Mouse (Mus musculus): ENCODE data around the gene Tmem191c. TPM values are rescaled to one million over a fixed set of nuclear protein-coding genes. Genes with fewer than 3 reads are reported as not detected.

The Tmem191c gene
- polyA plus RNA-seq, 1 experiment from 2014 or later, result 2.2 TPM

GRCm38 (mm10) chr16:17280471-17280870 lies 4.6 kb downstream of the Tmem191c start:
- Histone ChIP-seq H3K36me3 (ENCODE audit: inconsistent target) (peaks cover 57% of the 10 kb centered on the region), H3K4me3 (ENCODE audit: inconsistent target) (no peak overlapping the region), H3K79me2 (ENCODE audit: inconsistent target) (no peaks in the 10 kb centered on the region), H3K27ac (no peak overlapping the region)
- WGBS (ENCODE audit: missing documents), result 92% methylated on average over 11 of the region's 11 CpGs

DNA sequence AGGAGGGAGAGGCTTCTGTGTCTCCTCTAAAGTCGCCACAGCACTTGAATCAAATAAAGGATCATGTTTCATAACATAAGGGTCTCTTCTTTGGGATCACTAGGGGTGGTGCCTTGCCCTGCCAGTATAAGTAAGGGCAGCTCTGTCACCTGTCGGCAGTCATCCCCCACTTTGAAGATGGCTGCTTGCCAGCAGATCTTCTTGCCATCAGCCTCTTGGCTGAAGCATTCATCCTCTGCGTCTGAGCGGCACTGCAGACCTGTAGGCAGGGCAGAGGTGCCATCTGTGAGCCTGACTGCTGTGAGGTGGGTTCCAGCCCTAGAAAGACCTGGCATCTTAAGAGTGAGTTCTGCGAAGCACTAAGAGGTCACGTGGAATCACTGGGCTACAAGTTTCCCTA lies 7.3 kb downstream of the Tmem191c start:
- Histone ChIP-seq H3K36me3 (ENCODE audit: inconsistent target) (peaks cover 64% of the 10 kb centered on the region), H3K79me2 (ENCODE audit: inconsistent target) (no peaks in the 10 kb centered on the region), H3K4me3 (ENCODE audit: inconsistent target) (no peak overlapping the region), H3K27ac (no peak overlapping the region)
- 89% methylated on average over 5 of the region's 6 CpGs for WGBS (ENCODE audit: missing documents)

DNA sequence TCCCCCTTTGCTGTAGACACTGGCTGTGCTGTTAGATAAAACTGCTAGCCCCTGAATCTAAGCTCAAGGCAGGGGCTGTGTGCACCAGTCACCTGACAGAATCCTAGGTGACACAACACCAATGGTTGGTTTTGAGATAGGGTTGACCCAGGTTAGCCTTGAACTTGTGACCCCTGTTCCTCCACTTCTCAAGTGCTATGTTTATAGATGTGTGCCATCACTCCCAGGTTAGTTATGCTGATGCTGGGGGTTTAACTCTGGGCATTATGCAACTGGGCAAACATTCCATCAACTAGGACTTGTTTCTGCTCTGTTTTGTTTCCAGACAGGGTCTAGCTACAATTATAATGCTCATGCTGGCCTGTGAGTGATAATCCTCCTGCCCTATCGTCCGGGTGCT lies 11.2 kb downstream of the Tmem191c start:
- Histone ChIP-seq H3K27ac (no peak overlapping the region), H3K79me2 (ENCODE audit: inconsistent target) (no peaks in the 10 kb centered on the region), H3K4me3 (ENCODE audit: inconsistent target) (no peak overlapping the region), H3K36me3 (ENCODE audit: inconsistent target) (peaks cover 57% of the 10 kb centered on the region)
- WGBS (ENCODE audit: missing documents), result 88% methylated on average over 2 of the region's 2 CpGs

DNA sequence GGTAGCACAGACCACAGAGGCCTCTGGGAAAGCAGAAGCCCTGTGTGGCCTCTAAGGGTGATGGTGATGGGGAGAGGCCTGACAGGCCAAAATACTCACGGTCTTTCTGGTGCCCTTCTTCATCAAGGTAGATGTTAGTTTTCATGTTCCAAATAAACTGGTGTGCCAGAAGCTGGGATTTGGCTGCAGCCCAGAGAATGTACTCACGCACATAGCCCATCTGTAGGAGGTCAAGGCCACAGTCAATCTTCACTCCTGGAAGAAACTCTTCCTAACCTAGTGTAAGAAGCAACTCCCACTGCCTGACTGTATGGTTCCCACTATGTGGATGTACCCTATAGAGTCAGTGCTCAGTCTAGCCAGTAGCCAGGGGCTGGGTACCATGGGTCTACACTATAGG lies 15.1 kb downstream of the Tmem191c start:
- WGBS (ENCODE audit: missing documents), result 92% methylated on average over 2 of the region's 2 CpGs
- Histone ChIP-seq H3K4me3 (ENCODE audit: inconsistent target) (no peak overlapping the region), H3K36me3 (ENCODE audit: inconsistent target) (peaks cover 42% of the 10 kb centered on the region), H3K79me2 (ENCODE audit: inconsistent target) (no peaks in the 10 kb centered on the region), H3K27ac (no peak overlapping the region)

GRCm38 (mm10) chr16:17292751-17293150 lies 16.9 kb downstream of the Tmem191c start:
- peaks cover 58% of the 10 kb centered on the region for H3K36me3 ChIP-seq (ENCODE audit: inconsistent target)
- no peak overlapping the region for H3K27ac ChIP-seq
- no peak overlapping the region for H3K4me3 ChIP-seq (ENCODE audit: inconsistent target)
- no peaks in the 10 kb centered on the region for H3K79me2 ChIP-seq (ENCODE audit: inconsistent target)
- 5% methylated on average over 2 of the region's 2 CpGs for WGBS (ENCODE audit: missing documents)

GRCm38 (mm10) chr16:17300818-17301217 lies 24.9 kb downstream of the Tmem191c start:
- 87% methylated on average over 3 of the region's 3 CpGs for WGBS (ENCODE audit: missing documents)
- Histone ChIP-seq H3K4me3 (ENCODE audit: inconsistent target) (no peak overlapping the region), H3K36me3 (ENCODE audit: inconsistent target) (peaks cover 87% of the 10 kb centered on the region), H3K79me2 (ENCODE audit: inconsistent target) (no peaks in the 10 kb centered on the region), H3K27ac (no peak overlapping the region)

- Histone ChIP-seq H3K4me3 (ENCODE audit: inconsistent target) (no peak overlapping the region), H3K79me2 (ENCODE audit: inconsistent target) (no peaks in the 10 kb centered on the region), H3K27ac (no peak overlapping the region), H3K36me3 (ENCODE audit: inconsistent target) (peaks cover 82% of the 10 kb centered on the region)
- 98% methylated on average over 5 of the region's 5 CpGs for WGBS (ENCODE audit: missing documents)
These were observed 27.8 kb downstream of the Tmem191c start for GRCm38 (mm10) chr16:17303521-17304245.

- H3K36me3 ChIP-seq (ENCODE audit: inconsistent target), result peaks cover 68% of the 10 kb centered on the region
- 90% methylated on average over 5 of the region's 5 CpGs for WGBS (ENCODE audit: missing documents)
These were observed 31.6 kb downstream of the Tmem191c start for GRCm38 (mm10) chr16:17307461-17307860.

DNA sequence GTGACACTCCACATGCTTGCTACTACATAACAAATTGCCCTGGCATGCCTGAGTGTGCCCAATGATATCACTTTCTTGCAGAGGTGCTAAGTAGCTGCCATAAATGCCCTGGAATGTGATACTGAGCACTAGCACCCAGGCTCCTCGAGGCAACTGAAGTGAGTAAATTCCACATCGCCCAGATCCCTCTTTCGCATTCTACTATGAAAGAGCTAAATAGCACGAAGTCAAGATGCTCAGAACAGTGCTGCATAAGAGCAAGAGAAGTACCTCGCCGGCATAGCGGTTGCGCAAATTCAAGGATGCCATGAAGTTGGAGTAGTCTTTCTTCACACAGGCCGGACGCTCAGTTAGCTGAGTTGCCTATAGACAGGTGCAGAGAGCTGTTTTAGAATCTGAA lies 33.2 kb downstream of the Tmem191c start:
- peaks cover 61% of the 10 kb centered on the region for H3K36me3 ChIP-seq (ENCODE audit: inconsistent target)
- 92% methylated on average over 10 of the region's 10 CpGs for WGBS (ENCODE audit: missing documents)

More at GRCm38 (mm10) chr16:17307461-17307860, 31.6 kb downstream of the Tmem191c start:
- Histone ChIP-seq H3K27ac (no peak overlapping the region), H3K79me2 (ENCODE audit: inconsistent target) (no peaks in the 10 kb centered on the region), H3K4me3 (ENCODE audit: inconsistent target) (no peak overlapping the region)

GRCm38 (mm10) chr16:17312531-17312930 lies 36.7 kb downstream of the Tmem191c start:
- Histone ChIP-seq H3K79me2 (ENCODE audit: inconsistent target) (no peaks in the 10 kb centered on the region), H3K36me3 (ENCODE audit: inconsistent target) (peaks cover 69% of the 10 kb centered on the region), H3K4me3 (ENCODE audit: inconsistent target) (no peak overlapping the region), H3K27ac (no peak overlapping the region)
- 93% methylated on average over 5 of the region's 5 CpGs for WGBS (ENCODE audit: missing documents)

More for the DNA sequence above, 33.2 kb downstream of the Tmem191c start:
- no peak overlapping the region for H3K27ac ChIP-seq
- no peak overlapping the region for H3K4me3 ChIP-seq (ENCODE audit: inconsistent target)
- H3K79me2 ChIP-seq (ENCODE audit: inconsistent target), result no peaks in the 10 kb centered on the region

GRCm38 (mm10) chr16:17316554-17316953 lies 40.7 kb downstream of the Tmem191c start:
- Histone ChIP-seq H3K36me3 (ENCODE audit: inconsistent target) (peaks cover 64% of the 10 kb centered on the region), H3K4me3 (ENCODE audit: inconsistent target) (no peak overlapping the region)
- WGBS (ENCODE audit: missing documents), result 97% methylated on average over 7 of the region's 7 CpGs

GRCm38 (mm10) chr16:17321481-17321880 lies 45.6 kb downstream of the Tmem191c start:
- Histone ChIP-seq H3K27ac (no peak overlapping the region), H3K4me3 (ENCODE audit: inconsistent target) (no peak overlapping the region), H3K36me3 (ENCODE audit: inconsistent target) (peaks cover 73% of the 10 kb centered on the region), H3K79me2 (ENCODE audit: inconsistent target) (no peaks in the 10 kb centered on the region)
- WGBS (ENCODE audit: missing documents), result 98% methylated on average over 5 of the region's 5 CpGs

More at GRCm38 (mm10) chr16:17316554-17316953, 40.7 kb downstream of the Tmem191c start:
- no peaks in the 10 kb centered on the region for H3K79me2 ChIP-seq (ENCODE audit: inconsistent target)
- no peak overlapping the region for H3K27ac ChIP-seq

DNA sequence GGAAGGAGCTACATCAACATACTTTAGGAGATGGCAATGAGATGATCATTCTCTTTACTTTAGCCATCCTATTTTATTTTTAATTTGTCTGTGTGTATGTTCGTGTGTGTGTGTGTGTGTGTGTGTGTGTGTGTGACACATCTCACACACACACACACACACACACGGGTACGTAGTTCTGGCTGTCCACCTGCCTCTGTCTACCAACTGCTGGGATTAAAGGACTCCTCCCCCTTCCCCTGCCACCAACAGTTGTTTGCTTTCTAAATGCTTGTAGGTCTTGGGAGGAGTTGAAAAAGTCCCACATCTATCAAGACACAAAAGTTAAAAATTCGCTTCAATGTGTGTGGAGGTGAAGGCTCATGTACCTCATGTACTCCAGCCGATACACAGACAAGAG lies 48.9 kb downstream of the Tmem191c start:
- Histone ChIP-seq H3K27ac (no peak overlapping the region), H3K4me3 (ENCODE audit: inconsistent target) (no peak overlapping the region), H3K36me3 (ENCODE audit: inconsistent target) (peaks cover 52% of the 10 kb centered on the region), H3K79me2 (ENCODE audit: inconsistent target) (no peaks in the 10 kb centered on the region)
- 82% methylated on average over 4 of the region's 5 CpGs for WGBS (ENCODE audit: missing documents)

GRCm38 (mm10) chr16:17326064-17326463 lies 50.2 kb downstream of the Tmem191c start:
- peaks cover 49% of the 10 kb centered on the region for H3K36me3 ChIP-seq (ENCODE audit: inconsistent target)
- WGBS (ENCODE audit: missing documents), result 96% methylated on average over 2 of the region's 2 CpGs

DNA sequence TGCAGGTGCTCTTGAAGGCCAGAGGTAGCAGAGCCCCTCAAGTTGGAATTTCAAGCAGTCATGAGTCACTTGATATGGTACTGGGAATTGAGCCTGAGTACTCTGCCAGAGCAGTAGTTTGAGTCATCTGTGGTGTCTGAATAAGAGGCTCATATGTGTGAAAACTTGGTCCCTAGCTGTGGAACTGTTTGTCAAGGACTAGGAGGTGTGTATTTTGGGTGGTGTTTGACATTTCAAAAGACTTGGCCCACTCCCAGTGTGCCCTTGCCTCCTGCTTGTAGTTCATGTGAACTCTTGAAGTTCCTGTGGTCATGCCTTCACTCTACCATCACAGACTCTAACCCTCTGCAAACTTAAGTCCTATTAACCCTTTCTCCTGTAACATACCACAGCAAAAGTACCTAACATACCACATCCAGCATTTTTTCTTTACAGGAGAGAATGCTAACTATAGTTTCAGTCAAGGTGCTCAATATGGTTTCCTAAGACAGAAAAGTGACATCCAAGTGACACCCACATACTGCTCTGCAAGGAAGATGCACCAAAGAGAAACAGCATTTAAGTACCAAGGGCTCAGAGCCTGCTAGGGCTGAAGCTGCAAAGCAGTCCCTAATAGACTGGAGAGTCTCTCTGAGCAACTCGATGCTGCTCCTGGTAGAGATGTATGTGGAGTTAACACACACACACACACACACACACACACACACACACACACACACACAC lies 54.1 kb downstream of the Tmem191c start:
- Histone ChIP-seq H3K36me3 (ENCODE audit: inconsistent target) (peaks cover 12% of the 10 kb centered on the region), H3K79me2 (ENCODE audit: inconsistent target) (no peaks in the 10 kb centered on the region), H3K27ac (no peak overlapping the region), H3K4me3 (ENCODE audit: inconsistent target) (no peak overlapping the region)
- WGBS (ENCODE audit: missing documents), result 86% methylated on average over 1 of the region's 1 CpGs

More at GRCm38 (mm10) chr16:17326064-17326463, 50.2 kb downstream of the Tmem191c start:
- Histone ChIP-seq H3K79me2 (ENCODE audit: inconsistent target) (no peaks in the 10 kb centered on the region), H3K27ac (no peak overlapping the region), H3K4me3 (ENCODE audit: inconsistent target) (no peak overlapping the region)

Measured in macrophage (primary cell).